Mouse (Mus musculus) embryonic fibroblast, embryonic 13.5 days (primary cell): ENCODE results near the gene Zfyve19.

Source experiments
- CTCF ChIP-seq: IDR thresholded peaks from 2 replicates; pipeline ENCODE4 v1.5.1; 2011; ENCODE audit warnings: mild to moderate bottlenecking, control low read depth, low read length, moderate library complexity, borderline replicate concordance; ENCODE audit not compliant: insufficient read depth
- POLR2A ChIP-seq: IDR thresholded peaks from 2 replicates; pipeline ENCODE4 v1.6.1; 2011; ENCODE audit warnings: low read depth, mild to moderate bottlenecking, control low read depth, low read length, moderate library complexity

GRCm38 (mm10) chr2:119171574-119171973 lies 36.8 kb upstream of the Zfyve19 start:
- TF ChIP-seq CTCF (no peak), POLR2A (no peak)
